Mouse (Mus musculus): ENCODE measurements around the gene Btbd9.

Gene Btbd9

DNA sequence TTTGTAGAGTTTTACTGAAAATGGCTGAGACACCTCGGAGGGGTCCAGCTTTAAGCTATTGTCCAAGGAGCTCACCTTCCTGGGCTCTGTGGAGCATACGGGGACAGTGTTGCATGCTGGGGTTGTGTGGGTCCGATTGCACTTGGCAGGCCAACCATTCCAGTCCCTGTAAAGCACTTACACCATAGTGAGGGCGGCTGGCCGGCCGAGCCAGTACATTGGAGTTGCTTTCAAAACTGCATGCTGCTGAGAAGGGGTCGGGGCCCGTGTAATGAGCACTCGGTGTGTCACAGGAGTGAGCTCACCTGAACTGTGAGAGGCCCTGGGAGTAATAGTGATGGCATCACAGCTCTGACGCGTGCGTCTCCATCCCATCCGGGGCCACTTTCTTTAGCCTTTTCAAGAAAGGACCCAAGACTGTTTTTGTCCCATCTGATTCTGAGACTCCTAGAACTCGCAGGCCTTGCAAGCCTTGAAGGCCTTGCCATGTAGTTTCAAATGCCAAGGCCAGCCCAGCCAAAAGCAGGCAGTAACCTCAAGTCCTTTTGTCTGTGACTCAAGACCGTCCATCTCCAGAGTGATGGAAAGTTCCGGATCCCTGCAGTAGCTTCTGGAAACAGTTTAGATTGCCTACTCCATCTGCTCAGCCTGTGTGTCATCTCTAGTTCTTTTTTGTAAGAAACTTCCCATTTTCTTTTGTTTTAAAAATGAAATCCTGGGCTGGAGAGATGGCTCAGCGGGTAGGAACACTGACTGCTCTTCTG, 371.0 kb downstream of the Btbd9 start:
- CTCF ChIA-PET, result interaction anchor here in 3 of 4 experiments (0.5 to 1.4 kb wide), 4 partner anchors 17 to 519 kb away, joined by 3 to 15 read pairs (median 7); no protein-coding TSS in a partner anchor
- POLR2A ChIA-PET, result interaction anchor here in 1 of 4 experiments (1.3 to 1.9 kb wide), 2 partner anchors 9 to 12 kb away, joined by 3 to 6 read pairs; no protein-coding TSS in a partner anchor

DNA sequence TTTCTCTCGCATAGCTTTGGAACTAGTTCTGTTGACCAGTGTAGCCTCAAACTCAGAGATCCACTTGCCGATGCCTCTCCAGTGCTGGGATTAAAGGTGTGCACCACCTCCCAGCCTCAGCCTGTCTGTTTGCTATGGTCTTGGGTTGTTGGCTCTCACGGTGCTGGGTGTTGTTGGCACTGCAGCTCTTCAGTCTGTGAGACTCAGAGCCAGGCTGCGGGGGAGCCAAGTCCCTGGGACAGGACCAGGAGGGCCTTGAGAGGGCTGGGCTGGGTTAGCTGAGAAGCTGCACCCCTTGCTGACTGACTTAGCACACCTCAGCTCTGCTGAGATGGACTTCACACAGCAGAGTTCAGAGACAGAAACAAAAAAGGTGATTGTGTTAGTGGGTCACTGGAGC, 376.0 kb downstream of the Btbd9 start:
- CTCF ChIA-PET, result interaction anchor here in 2 of 4 experiments (0.6 kb wide), 2 partner anchors 100 to 305 kb away, joined by 4 to 6 read pairs; no protein-coding TSS in a partner anchor
- POLR2A ChIA-PET, result no interaction called here

DNA sequence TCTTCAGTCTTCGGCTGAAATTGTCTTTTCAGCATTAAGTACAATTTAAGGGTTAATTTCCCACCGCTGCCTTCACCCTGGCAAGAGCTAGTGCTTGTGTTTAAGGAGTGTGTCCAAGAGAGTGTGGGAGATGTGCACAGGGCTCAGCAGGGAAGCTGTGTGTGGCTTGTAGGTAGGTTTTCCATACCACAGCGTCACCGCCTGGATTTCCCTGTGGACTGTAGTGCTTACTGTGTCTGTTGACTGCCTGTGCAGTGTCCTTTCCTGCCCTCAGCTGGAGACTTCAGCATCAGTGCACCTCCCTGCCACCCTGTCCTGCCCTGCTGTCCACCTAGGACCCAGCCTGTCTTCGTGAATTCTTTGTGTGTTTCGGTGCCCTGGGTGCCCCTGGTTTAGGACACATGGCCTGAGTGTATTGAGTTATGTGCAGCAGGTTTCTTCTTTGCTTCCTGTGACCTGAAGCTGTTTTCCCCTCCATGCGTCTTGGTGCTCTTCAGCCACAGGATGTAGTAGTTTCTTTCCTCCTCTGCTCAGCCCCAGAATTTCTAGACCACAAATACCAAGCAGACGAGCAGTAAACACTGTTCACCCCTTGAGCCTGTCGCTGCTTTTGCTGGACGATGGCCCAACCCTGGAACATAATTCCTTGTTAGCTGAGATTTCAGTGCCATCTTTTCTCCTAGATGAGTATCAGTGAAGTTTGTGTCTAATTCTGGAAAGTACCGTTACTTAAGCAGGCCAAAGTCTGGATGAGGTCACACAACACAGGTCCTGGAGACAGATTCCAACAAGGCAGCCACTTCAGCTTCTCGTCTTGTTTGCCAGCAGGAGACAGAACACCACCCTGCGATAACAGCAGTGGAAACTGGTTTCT, 376.7 kb downstream of the Btbd9 start:
- CTCF ChIA-PET, result interaction anchor here in 1 of 4 experiments (0.6 kb wide), 1 partner anchor 185 kb away, joined by 3 read pairs; no protein-coding TSS in a partner anchor
- POLR2A ChIA-PET, result no interaction called here

DNA sequence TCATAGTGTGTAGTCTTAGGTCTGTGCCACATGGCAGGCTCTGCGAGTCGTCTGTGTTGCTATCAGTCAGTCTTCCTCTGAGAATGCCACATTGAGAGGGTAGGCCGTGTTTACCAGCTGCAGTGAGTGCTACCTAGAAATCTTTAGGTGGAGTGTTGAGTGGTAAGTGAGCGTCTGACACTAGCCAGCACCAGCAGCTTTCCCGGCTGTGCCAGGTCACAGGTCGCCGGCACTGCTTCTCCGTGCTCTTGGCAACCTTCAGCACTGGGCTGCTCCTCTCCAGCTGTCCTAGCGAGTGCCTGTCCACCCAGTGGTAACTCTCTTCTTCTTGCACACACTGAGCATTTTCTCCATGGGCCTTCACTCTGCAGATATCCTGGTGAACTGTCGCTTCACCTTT, 377.9 kb downstream of the Btbd9 start:
- CTCF ChIA-PET, result no interaction called here
- POLR2A ChIA-PET, result no interaction called here

- ChIA-PET CTCF (interaction anchor here in 2 of 4 experiments (0.6 to 0.7 kb wide), 3 partner anchors 266 to 336 kb away, joined by 4 to 7 read pairs (median 5); no protein-coding TSS in a partner anchor), POLR2A (interaction anchor here in 2 of 4 experiments (0.6 to 1.2 kb wide), 3 partner anchors 15 to 81 kb away, joined by 3 to 4 read pairs (median 3); no protein-coding TSS in a partner anchor)
These were observed 378.8 kb downstream of the Btbd9 start for GRCm38 (mm10) chr17:30197280-30198030.

GRCm38 (mm10) chr17:30196401-30197279, 379.6 kb downstream of the Btbd9 start:
- CTCF ChIA-PET, result interaction anchor here in 1 of 4 experiments (0.6 kb wide), 2 partner anchors 266 to 336 kb away, joined by 4 to 7 read pairs; no protein-coding TSS in a partner anchor

DNA sequence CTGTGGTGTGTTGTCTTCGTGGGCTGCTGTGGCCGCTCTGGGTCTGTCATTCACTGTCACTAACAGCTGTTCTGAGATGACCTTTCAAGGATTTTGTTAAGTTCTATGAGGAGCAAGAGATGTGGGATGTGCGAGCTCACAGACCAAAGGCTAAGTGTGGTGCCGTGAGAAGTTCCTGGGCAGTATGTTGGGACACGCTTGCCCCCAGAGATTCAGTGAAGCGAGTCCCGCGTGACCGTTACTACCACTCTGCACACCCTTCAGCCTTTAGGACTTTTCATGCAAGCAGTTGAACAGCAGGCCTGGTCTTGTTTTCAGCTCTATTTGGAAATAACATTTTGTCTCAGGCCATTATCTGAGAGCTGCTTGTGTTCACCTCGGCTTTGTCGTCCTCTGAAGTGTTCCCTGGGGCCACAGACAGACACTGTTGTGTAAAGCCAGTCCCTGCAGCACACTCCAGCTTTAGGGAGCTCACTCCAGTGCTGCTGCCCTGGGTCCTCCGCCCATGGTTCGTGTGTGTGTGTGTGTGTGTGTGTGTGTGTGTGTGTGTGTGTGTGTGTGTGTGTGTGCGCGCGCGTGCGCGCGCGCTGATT, 380.6 kb downstream of the Btbd9 start:
- CTCF ChIA-PET, result interaction anchor here in 2 of 4 experiments (0.6 to 0.7 kb wide), 3 partner anchors 109 to 363 kb away, joined by 3 to 5 read pairs (median 4); no protein-coding TSS in a partner anchor
- POLR2A ChIA-PET, result interaction anchor here in 2 of 4 experiments (0.7 to 1.7 kb wide), 4 partner anchors 11 to 793 kb away, joined by 3 to 4 read pairs (median 3); no protein-coding TSS in a partner anchor

More at GRCm38 (mm10) chr17:30196401-30197279, 379.6 kb downstream of the Btbd9 start:
- POLR2A ChIA-PET, result interaction anchor here in 2 of 4 experiments (0.7 to 1.7 kb wide), 6 partner anchors 10 to 792 kb away, joined by 3 to 4 read pairs (median 3); no protein-coding TSS in a partner anchor

DNA sequence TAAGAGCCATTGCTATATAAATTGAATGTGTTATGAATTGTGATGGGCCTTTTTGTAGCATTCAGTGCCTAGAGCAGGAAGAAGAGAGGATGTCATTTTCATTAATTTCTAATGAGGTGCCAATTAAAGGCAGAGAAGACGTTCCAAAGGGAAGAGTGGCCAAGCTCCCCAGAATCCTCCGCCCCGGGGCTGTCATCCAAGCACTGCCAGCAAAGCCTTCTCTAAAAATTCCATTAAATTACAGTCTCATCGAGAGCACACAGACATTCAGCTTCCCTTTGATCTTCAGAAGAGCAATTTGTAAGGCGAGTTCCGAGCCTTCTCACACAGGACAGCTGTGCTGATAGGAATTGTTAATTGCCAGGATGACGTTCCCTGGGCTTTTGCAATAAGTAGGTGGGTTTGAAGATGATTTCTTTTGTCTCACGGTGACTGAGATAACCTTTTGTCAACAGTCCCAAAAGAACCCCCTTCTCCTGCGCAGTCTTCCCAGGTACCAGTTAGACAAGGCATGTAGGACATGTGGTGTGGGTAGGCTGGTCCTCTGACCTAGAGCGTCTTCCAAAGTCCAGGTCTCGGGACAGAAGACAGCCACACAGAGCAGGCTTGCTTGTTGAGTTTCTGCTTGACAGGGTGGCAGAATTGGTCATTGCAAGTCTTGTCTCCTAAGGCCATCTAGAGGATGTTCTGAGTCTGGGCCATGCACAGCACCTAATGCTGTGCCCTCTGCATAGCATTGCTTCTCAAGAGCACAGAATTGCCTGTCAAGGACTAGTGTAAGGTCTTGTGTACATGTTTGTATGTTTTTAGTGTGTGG, 381.5 kb downstream of the Btbd9 start:
- CTCF ChIA-PET, result no interaction called here
- POLR2A ChIA-PET, result interaction anchor here in 1 of 4 experiments (1.7 kb wide), 1 partner anchor 12 kb away, joined by 4 read pairs; no protein-coding TSS in a partner anchor

- ChIA-PET CTCF (no interaction called here), POLR2A (no interaction called here)
These were observed 382.2 kb downstream of the Btbd9 start for GRCm38 (mm10) chr17:30194091-30194490.

DNA sequence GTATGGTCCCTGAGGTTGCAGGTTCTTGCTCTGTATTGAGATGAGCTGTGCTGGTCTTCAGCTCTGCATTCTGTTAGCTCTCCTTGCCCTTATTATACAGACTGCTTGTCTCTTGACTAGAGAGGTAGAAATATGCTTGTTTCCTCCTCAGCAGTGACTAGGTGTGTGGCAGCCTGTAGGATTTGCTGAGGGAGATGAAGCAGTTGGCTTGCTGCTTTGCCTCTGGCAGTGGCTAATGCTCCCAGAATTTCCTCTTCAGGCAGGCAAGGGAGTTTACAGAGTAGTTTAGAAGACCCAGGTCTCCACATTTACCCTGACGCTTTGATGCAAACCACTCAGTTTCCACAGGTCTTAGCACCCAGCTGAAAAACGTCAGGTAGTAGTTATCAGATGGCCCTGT, 382.7 kb downstream of the Btbd9 start:
- ChIA-PET POLR2A (interaction anchor here in 1 of 4 experiments (1.6 kb wide), 1 partner anchor 14 kb away, joined by 4 read pairs; no protein-coding TSS in a partner anchor), CTCF (no interaction called here)

- CTCF ChIA-PET, result interaction anchor here in 1 of 4 experiments (0.7 kb wide), 1 partner anchor 12 kb away, joined by 3 read pairs; no protein-coding TSS in a partner anchor
- POLR2A ChIA-PET, result interaction anchor here in 1 of 4 experiments (1.0 to 1.6 kb wide), 3 partner anchors 12 to 304 kb away, joined by 3 to 4 read pairs (median 3); no protein-coding TSS in a partner anchor
These were observed 383.8 kb downstream of the Btbd9 start for GRCm38 (mm10) chr17:30192416-30193005.

DNA sequence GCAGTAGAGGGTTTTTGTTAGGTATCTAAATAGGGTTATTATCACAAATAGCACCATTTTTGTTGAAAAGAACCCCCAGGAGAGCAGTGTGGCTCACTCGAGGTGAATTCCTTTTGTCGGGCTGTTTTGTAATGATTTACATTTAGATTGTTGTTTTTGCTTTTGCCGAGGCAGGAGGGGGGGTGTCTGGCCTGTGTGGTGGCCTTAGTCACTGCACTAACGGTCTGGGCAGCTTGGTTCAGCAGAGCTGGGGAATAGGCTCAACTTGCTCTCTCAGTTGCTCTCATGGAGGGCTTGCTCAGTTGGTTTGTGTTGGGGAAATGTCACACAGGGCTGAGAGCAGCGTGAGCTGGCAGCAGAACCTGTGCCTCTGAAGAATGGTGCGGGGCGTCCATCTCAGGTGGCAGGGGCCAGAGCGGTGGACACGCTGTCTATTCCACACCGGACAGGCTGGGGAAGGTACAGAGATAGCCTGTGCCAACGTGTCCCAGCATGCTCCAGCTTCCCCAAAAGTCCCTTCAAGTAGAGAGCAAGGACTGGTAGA, 385.1 kb downstream of the Btbd9 start:
- POLR2A ChIA-PET, result interaction anchor here in 2 of 4 experiments (1.0 to 1.4 kb wide), 2 partner anchors 12 to 23 kb away, joined by 3 read pairs; no protein-coding TSS in a partner anchor
- CTCF ChIA-PET, result interaction anchor here in 1 of 4 experiments (1.4 kb wide), 1 partner anchor 262 kb away, joined by 4 read pairs; no protein-coding TSS in a partner anchor

DNA sequence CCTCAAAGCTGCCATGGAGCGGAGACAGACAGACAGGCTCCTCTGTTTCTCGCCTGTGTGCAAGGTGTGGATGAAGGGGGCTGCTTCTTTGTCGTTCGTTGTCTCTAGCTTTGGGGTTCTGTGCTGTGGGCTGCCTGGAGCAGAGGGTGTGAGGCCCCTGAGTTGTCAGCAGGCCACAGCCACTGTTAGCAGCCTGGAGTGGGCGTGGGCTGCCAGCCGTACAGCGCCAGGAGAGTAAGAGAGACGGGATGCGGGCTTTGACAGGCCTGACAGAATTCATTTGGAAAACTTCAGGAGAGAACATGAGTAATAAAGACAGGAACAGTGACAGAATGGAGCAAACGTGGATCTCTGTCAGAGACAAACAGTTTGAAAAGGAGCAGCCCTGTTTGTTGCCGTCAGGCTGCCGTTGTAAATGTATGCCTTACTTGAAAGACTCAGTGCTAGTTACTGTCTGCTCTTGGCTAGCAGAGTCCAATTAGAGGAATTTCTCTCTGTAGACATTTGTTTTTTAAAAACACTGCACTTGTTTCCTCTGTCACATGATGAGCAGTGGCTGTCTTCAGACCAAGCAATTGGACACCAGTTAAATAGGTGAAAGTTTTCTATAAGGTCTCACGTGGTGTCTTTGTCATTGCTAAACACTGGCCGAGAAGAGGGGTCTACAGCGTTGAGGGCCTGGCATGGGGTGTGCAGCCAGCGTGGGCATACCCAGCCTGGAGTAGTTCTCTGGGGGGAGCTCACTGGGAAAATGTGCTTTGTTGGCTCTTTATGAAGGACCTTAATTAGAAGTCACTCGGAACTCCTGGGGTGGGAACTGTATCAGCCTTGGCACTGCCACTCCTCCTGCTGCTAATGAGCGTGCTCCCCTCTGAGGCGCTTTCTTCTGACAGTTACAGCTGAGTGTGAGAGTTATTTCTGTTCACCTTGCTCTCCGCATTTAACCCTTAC, 388.0 kb downstream of the Btbd9 start:
- POLR2A ChIA-PET, result interaction anchor here (0.6 to 2.2 kb wide), 5 partner anchors 14 to 623 kb away, joined by 3 to 6 read pairs (median 3); no protein-coding TSS in a partner anchor
- CTCF ChIA-PET, result interaction anchor here in 3 of 4 experiments (0.6 to 0.7 kb wide), 3 partner anchors 262 to 762 kb away, joined by 3 to 5 read pairs (median 5); no protein-coding TSS in a partner anchor

- CTCF ChIA-PET, result interaction anchor here in 2 of 4 experiments (0.5 to 0.7 kb wide), 3 partner anchors 261 to 928 kb away, joined by 3 to 5 read pairs (median 5); no protein-coding TSS in a partner anchor
- POLR2A ChIA-PET, result interaction anchor here in 3 of 4 experiments (0.6 to 2.2 kb wide), 4 partner anchors 15 to 623 kb away, joined by 3 to 6 read pairs (median 3); no protein-coding TSS in a partner anchor
These were observed 388.7 kb downstream of the Btbd9 start for GRCm38 (mm10) chr17:30187581-30187980.

All from embryonic stem cell, embryonic (primary cell).